Mouse (Mus musculus) erythroblast, embryonic 14.5 days (primary cell): ENCODE measurements around the gene Podxl.

ENCODE experiments used
- GATA1 ChIP-seq: IDR thresholded peaks from 2 replicates; pipeline ENCODE4 v1.6.1; 2012; ENCODE audit warnings: low read length, inconsistent platforms, mixed read lengths
- TAL1 ChIP-seq: IDR thresholded peaks from 3 replicates; pipeline ENCODE4 v1.6.1; 2012; ENCODE audit warnings: low read length, inconsistent platforms, mixed read lengths

DNA sequence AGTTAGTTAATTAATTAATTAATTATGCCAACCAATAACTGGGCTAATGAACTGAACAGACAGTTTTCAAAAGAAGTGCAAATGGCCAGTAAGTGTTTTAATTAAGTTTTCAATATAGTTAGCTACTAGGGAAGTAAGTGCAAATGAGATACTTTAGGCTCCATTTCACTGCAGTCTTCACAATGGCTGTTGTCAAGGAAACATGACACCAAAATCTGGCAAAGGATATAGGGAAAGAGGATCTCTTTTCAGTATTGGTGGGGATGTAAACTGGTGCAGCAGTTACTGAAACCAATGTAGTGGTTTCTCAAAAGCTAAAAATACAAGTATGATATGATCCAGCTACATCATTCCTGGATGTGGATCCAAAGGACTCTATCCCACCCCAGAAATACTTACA is 63.1 kb downstream of the Podxl start:
- TF ChIP-seq TAL1 = no peak
- TF ChIP-seq GATA1 = no peak
